Mouse (Mus musculus): Measurements from ENCODE around the gene Rps15a.

Gene Rps15a

GRCm38 (mm10) chr7:118115533-118115876 is 483 bp downstream of the Rps15a start:
- DNase-seq (ENCODE audit: low read depth), result no peak

- DNase-seq (ENCODE audit: low read depth), result no peak
Observed at GRCm38 (mm10) chr7:118113541-118114297, 2.3 kb downstream of the Rps15a start.

DNA sequence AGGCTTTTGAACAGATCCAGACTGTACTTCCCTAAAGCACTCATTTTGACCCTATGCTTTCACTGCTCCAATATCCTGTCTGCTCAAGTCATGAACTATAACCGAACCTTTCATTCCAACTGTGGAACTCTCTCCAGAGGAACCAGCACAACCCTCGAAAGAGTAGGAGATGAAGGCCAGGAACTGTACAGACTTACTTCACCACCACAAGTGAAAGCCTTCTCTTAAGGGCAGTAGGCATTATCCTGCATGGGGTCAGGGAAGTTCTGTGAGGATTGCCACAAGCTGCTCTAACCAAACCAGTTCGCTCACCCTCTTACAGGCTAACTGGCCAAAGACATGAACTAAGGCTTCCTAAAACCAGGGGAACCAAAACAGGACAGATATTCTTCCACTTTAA is 4.9 kb downstream of the Rps15a start:
- DNase-seq (ENCODE audit: low read depth), result no peak

GRCm38 (mm10) chr7:118107671-118108070 is 8.3 kb downstream of the Rps15a start:
- no peak for DNase-seq (ENCODE audit: low read depth)

DNA sequence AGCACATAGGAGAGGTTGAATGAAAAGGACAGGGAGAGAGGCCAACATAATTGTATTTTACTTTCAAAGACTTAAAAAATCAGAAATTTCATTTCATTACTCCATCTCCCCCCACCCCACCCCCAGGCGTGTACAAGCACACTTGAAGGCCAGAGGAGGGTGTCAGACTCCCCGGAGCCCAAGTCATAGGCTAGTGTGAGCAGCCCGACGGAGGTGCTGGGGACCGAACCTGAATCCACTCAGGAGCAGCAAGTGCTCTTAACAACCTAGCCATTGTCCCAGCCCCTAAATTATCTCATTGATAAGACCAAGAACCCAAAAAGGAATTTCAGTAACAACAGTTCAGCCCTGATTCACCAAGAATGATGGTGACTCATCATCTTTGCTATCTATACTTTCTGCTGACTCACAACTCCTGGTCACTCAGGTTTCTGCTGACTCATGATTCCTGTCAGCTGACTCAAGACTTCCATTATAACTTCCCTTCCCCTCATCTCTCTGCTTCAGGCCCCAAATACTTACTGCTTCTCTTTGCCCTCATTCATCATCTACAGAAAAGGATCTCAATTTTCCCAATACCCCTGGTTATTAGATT is 11.4 kb downstream of the Rps15a start:
- DNase-seq (ENCODE audit: low read depth), result peak; percentile 46

- DNase-seq (ENCODE audit: low read depth), result no peak
Observed at GRCm38 (mm10) chr7:118103462-118104379, 12.3 kb downstream of the Rps15a start.

DNA sequence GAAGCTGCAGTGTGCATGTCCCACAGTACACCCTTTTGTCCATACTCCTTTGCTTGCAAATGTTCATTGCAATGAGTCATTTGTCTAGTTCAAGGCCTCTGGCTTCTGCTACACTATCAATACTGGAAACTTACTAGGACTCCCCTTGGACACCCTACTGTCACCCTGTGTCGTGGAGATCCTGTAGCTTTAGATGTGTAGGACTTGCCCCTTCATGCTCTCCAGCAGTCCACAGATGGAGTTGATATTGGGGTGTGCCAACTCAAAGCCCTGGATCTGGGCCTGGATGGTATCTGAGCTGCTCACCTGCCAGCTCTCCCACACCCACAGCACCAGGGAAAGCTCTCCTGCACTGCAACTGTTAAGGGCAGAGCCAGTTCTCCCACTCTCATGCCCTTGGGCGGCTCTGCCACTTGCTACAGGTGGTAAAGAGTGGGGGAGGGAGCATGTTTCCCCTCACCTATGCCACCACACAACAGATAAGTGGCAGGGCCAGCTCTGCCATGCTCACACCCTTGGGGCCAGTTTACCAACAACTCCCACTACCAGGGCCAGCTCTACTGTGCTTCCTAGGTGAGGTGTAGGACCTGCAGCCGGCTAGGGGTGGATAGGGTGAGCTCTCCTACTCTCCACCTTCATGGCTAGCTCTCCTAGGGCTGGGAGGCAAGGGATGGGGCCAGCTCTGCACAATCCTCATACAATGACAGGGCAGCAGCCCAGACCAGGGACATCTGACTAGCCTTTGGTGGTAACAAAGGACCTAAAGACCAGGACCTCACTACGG is 13.1 kb downstream of the Rps15a start:
- DNase-seq (ENCODE audit: low read depth), result no peak

DNA sequence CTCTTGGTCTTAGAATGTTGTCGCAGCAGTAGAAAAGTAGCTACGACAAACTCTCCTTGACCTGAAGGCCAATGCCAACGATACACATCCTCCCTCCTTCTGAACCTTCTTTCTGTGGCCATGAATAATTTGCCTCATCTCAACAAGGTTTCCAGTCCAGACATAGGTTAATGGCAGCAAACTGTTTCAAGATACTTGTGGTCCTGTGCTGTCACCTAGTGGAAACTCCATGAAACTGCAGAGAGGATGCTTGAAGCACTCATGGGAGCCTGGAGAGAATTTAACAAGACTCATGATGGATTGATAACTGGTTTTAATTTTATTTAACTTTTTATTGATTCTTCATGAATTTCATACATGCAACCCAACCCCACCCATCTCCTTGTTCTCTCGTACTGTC is 13.8 kb downstream of the Rps15a start:
- peak; percentile 79 for DNase-seq (ENCODE audit: low read depth)

DNA sequence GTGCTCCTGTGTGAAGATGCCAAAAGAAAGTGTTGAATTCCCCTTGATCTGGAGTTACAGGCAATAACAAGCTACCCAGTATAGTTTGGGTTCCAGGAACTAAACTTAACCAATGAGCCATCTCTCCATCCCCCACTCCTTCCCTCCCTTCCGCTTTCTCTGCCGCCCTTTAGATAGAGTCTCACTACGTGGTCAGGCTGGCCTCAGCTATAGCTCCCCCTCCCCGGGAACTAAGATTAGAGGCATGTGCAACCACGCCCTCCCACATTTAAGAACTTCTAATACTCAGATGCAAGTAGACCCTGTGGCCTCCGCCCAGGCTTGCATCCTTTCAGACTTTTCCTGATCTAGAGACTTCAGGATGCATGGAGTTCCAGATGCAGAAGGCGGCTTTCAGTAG is 18.4 kb downstream of the Rps15a start:
- no peak for DNase-seq (ENCODE audit: low read depth)

DNA sequence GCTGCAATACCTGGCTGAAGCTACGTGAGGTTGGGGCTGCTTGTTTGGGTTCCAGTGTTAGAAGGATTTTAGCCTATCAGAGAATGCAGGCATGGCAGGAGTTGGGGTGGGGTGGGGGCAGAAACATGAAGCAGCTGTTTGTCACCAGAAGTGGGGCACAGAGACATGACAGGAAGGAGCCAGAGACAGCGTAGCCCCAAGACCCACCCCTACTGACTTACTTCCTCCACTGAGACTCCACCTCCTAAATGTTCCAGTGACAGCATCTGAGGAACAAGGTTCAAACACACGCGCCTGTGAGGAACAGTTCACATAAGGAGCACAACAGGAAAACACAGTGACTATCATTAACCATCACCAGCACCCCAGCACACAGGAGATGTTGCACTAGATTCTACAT is 36.0 kb downstream of the Rps15a start:
- peak; percentile 10 for DNase-seq (ENCODE audit: low read depth)

DNA sequence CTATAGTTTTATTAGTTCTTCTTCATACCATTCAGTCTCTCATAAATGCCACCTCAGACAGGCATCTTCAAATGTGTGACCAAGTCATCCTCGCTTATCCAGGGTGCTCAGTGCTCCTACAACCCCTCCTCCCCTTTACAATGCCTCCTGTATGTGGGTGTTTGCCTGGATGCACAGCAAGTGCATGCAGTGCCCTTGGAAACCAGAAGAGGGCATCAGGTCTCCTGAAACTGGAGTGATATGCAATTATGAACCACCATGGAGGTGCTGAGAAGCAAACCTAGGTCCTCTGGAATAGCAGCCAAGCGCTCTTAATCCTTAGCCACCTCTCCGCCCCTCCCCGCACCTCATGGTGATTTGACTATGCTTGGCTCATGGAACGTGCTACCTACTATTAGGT is 36.9 kb downstream of the Rps15a start:
- DNase-seq (ENCODE audit: low read depth), result peak; percentile 27

DNA sequence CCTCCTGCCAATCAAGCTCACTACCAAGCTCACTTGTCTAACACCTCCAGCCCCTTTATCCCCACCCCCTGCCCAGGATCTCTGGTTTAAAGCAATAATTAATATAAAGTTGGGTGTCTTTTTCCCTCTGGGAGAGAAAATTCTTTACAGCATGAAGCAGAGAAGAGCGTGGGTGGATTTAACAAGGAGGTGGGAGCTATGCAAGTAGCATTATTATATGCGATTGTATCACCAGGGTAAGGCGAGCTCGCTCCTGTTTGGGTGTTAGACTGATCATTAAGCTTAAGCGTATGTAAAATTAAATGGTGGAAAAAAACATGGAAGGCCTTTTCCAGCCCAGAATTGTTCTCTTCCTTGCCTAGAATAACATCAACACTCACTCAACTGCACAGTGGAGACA is 48.7 kb downstream of the Rps15a start:
- DNase-seq (ENCODE audit: low read depth), result no peak

- peak; percentile 41 for DNase-seq (ENCODE audit: low read depth)
Observed at GRCm38 (mm10) chr7:118056300-118056699, 59.7 kb downstream of the Rps15a start.

All from induced T-regulatory cell, adult 2 months (primary cell).